Mouse (Mus musculus) testis, adult 2 months (tissue): ENCODE results near the gene Ldb1. TPM values are rescaled to one million over a fixed set of nuclear protein-coding genes. Genes with fewer than 3 reads are reported as not detected.

Experiments used
- H3K27ac ChIP-seq: fragments of 200-500 bp; 2 replicates; pipeline ENCODE4 v1.5.1; 2012; ENCODE audit warnings: low read depth, low read length; ENCODE audit not compliant: control insufficient read depth, insufficient read depth
- H3K27me3 ChIP-seq: fragments of 200-500 bp; 2 replicates; pipeline ENCODE4 v1.6.1; 2012; ENCODE audit warnings: mild to moderate bottlenecking, low read length, moderate library complexity; ENCODE audit not compliant: control insufficient read depth, insufficient read depth
- H3K36me3 ChIP-seq: fragments of 200-500 bp; 2 replicates; pipeline ENCODE4 v1.6.1; 2012; ENCODE audit warnings: mild to moderate bottlenecking, low read length; ENCODE audit not compliant: control insufficient read depth, insufficient read depth
- H3K4me1 ChIP-seq: fragments of 200-500 bp; 2 replicates; pipeline ENCODE4 v1.6.1; 2012; ENCODE audit warnings: low read length; ENCODE audit not compliant: control insufficient read depth, insufficient read depth
- H3K4me3 ChIP-seq: fragments of 200-500 bp; 2 replicates; pipeline ENCODE4 v1.5.1; 2012; ENCODE audit warnings: low read depth, mild to moderate bottlenecking, low read length, moderate library complexity, mixed read lengths; ENCODE audit not compliant: control insufficient read depth
- CTCF ChIP-seq: fragments of 200-500 bp; IDR thresholded peaks from 2 replicates; pipeline ENCODE4 v1.5.1; 2012; ENCODE audit warnings: low read depth, mild to moderate bottlenecking, inconsistent platforms, low read length, moderate library complexity; ENCODE audit not compliant: control insufficient read depth, insufficient read depth, insufficient replicate concordance
- POLR2A ChIP-seq: fragments of 200-500 bp; IDR thresholded peaks from 2 replicates; pipeline ENCODE4 v1.6.1; 2012; ENCODE audit warnings: low read depth, mild to moderate bottlenecking, inconsistent platforms, low read length, moderate library complexity; ENCODE audit not compliant: control insufficient read depth
- polyA plus RNA-seq: library from polyadenylated mRNA; depleted of rRNA; stranded (reverse); fragments of >200 nt; gene quantifications from 2 replicates; pipeline ENCODE4 v1.2.3, GENCODE M21; 2012; rRNA removed

The Ldb1 gene
- polyA plus RNA-seq = 26.2 and 28.9 TPM in 2 replicates

- no peak for TF ChIP-seq CTCF
- TF ChIP-seq POLR2A = peak; percentile 49; the same call in 1 of the 2 replicates
- peaks cover 13% of the 10 kb centered on the region for H3K4me1 ChIP-seq
- H3K27ac ChIP-seq = peak within 1 kb of the TSS; percentile 95
- H3K36me3 ChIP-seq = no peaks in the 10 kb centered on the region
- peak within 1 kb of the TSS; percentile 88 for H3K4me3 ChIP-seq
- no peaks in the 10 kb centered on the region for H3K27me3 ChIP-seq
These were observed at the start of gene Ldb1 for GRCm38 (mm10) chr19:46044993-46045695. Gene Ldb1, minus strand, starts transcription at chr19:46045214.

- H3K27me3 ChIP-seq = no peaks in the 10 kb centered on the region
These were observed 49.1 kb upstream of the Ldb1 start for GRCm38 (mm10) chr19:46094144-46094543.

DNA sequence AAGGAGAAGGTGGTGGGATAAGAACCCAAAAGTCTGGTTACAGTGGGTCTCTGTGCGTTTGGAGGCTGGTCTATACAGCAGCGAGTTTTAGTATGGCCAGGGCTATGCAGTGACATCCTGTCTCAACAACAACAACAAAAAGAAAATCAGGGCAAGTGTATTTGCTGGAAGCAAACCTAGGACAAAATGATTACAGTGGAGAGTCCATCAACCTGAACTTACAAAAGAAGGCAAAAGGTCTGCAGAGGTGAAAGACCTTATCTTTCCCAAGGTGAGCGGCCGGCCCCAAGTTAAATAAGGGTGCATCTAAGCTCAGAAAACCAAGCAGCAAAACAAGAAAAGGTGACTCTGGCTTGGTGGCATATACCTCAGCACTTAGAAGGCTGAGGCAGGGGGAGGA lies 46.6 kb upstream of the Ldb1 start:
- Histone ChIP-seq H3K4me1 (peaks cover 7% of the 10 kb centered on the region), H3K27me3 (no peaks in the 10 kb centered on the region), H3K27ac (no peak overlapping the region), H3K36me3 (no peaks in the 10 kb centered on the region), H3K4me3 (no peak overlapping the region)
- no peak for TF ChIP-seq POLR2A

More at GRCm38 (mm10) chr19:46094144-46094543, 49.1 kb upstream of the Ldb1 start:
- no peak for TF ChIP-seq POLR2A
- no peak for TF ChIP-seq CTCF
- H3K4me1 ChIP-seq = no peaks in the 10 kb centered on the region; the same call in 1 of the 2 replicates
- H3K27ac ChIP-seq = no peak overlapping the region
- H3K36me3 ChIP-seq = no peaks in the 10 kb centered on the region
- no peak overlapping the region for H3K4me3 ChIP-seq

DNA sequence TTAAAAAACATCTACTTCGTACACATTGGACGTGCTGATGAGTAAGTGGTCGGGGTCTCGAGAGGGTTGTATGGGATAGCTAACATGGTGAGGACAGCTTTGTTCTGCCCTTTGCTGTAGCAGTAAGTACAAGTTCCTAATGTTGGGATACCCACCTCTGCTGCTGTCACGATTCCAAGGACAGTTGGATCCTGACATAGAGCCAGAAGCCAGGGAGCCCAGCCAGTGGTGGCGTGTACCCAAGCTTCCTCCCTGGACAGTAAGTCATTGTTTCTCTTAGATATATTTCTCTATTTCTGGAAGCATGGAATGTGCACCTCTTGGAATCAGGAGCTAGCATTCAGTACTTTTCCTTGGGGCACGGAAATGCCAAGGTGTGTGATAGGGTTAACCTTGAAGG lies 42.9 kb upstream of the Ldb1 start:
- Histone ChIP-seq H3K36me3 (peaks cover 7% of the 10 kb centered on the region; the same call in 1 of the 2 replicates), H3K4me1 (peaks cover 7% of the 10 kb centered on the region), H3K27me3 (no peaks in the 10 kb centered on the region), H3K4me3 (no peak overlapping the region), H3K27ac (peak overlapping the region; percentile 44; the same call in 1 of the 2 replicates)
- TF ChIP-seq POLR2A (no peak), CTCF (no peak)

DNA sequence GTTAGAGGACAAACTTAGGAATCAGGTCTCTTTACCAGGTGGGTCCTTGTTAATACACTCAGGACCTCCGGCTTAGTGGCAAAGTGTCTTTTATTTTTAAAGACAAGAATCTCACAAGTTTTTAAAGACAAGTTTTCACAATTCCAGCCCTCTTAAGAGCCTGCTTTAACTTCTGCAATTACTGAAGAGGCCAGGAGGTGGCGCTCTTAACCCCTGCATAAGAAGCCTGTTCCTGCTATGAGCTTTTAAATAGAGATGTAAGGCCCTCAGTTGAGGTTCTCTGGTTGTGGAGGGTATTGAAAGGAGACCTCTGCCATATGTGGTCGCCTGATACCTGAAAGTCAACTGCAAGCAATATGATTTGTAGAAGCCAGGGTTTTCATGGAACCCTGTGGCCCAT lies 41.3 kb upstream of the Ldb1 start:
- no peak overlapping the region for H3K4me3 ChIP-seq
- H3K27me3 ChIP-seq = no peaks in the 10 kb centered on the region
- H3K4me1 ChIP-seq = peaks cover 7% of the 10 kb centered on the region
- TF ChIP-seq CTCF (no peak), POLR2A (no peak)
- no peak overlapping the region for H3K27ac ChIP-seq
- H3K36me3 ChIP-seq = peaks cover 8% of the 10 kb centered on the region; the same call in 1 of the 2 replicates

DNA sequence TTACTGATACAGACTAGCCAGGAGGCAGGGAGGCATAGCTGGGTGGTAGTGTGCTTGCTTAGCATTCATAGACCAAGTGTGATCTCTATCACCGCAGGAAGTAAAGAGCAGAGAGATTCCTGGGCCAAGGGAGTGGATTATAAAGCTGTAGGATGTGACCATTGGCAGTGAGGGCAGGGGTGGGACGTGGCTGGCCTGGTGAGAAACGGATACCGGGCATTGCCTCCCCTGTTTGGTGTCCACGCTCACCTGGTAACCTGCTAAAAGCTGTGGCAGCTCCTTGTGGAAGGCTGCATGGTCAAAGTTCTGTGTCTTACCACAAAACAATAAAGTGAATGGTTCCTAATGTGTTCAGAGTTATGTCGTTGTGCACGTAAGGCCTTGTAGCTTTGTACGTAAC lies 40.2 kb upstream of the Ldb1 start:
- Histone ChIP-seq H3K27ac (no peak overlapping the region), H3K36me3 (peaks cover 10% of the 10 kb centered on the region), H3K27me3 (no peaks in the 10 kb centered on the region), H3K4me1 (peaks cover 7% of the 10 kb centered on the region), H3K4me3 (no peak overlapping the region)
- TF ChIP-seq POLR2A (no peak), CTCF (no peak)

DNA sequence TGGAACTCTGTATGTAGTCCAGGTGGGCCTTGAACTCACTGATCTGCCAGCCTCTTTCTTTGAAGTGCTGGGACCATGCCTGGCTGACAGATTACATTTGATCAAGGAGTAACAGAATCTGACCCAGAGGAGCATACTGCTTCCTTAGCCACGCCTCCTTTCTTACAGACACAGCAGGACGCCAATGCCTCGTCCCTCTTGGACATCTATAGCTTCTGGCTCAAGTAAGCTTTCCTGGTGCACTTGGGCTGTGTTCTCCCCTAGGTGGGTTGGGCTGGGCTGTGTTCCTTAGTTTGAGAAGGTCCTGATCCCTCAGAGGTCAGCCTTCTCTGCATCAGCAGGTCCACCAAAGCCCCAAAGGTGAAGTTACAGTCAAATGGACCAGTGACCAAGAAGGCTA lies 33.5 kb upstream of the Ldb1 start:
- Histone ChIP-seq H3K27ac (no peak overlapping the region), H3K36me3 (peaks cover 6% of the 10 kb centered on the region), H3K4me3 (no peak overlapping the region), H3K4me1 (peaks cover 5% of the 10 kb centered on the region), H3K27me3 (no peaks in the 10 kb centered on the region)
- no peak for TF ChIP-seq POLR2A
- TF ChIP-seq CTCF = no peak
